Mouse (Mus musculus): ENCODE measurements around the gene Kat7. TPM values are rescaled to one million over a fixed set of nuclear protein-coding genes. Genes with fewer than 3 reads are reported as not detected.

Gene Kat7
- polyA plus RNA-seq, 1 experiment from 2014 or later, result 85.3 TPM

DNA sequence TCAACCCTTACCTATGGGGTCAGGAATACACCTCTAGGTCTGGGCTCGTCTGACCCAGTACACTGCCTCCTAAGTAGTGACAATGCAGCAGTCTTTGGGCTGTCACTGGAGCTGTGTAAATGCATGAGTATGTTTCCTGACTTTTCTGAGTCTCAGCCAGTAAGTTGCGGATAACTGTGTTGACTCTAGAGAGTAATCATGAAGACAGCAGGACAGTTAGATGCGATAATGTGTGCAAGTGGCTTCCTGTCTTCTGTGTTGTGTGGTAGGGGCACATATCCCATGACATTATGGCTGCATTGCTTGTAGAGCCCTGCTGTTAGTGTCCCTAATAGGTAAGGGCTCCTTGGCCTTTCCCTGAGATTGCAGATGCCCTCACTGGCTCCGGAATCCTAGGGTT lies 15.8 kb upstream of the Kat7 start:
- no peak overlapping the region for H3K9ac ChIP-seq (ENCODE audit: low read length)
- no peak for DNase-seq (ENCODE audit: low spot score)
- H3K36me3 ChIP-seq (ENCODE audit: control insufficient read depth, insufficient read depth, low read length), result no peaks in the 10 kb centered on the region
- no peak overlapping the region for H3K4me2 ChIP-seq (ENCODE audit: low read depth, low read length, severe bottlenecking)
- WGBS, result 91% methylated on average over 4 of the region's 4 CpGs
- no peaks in the 10 kb centered on the region for H3K27me3 ChIP-seq (ENCODE audit: control insufficient read depth, insufficient read depth, low read length)
- no peak for ATAC-seq (replicated peaks; ENCODE audit: low FRiP score)
- no peaks in the 10 kb centered on the region for H3K4me1 ChIP-seq (replicated peaks; ENCODE audit: control insufficient read depth, insufficient read depth, low read length)
- H3K27ac ChIP-seq (ENCODE audit: low read depth, low read length), result no peak overlapping the region
- H3K4me3 ChIP-seq (ENCODE audit: low read depth, low read length), result no peak overlapping the region
- H3K9me3 ChIP-seq (ENCODE audit: control insufficient read depth, low read length), result no peaks in the 10 kb centered on the region

DNA sequence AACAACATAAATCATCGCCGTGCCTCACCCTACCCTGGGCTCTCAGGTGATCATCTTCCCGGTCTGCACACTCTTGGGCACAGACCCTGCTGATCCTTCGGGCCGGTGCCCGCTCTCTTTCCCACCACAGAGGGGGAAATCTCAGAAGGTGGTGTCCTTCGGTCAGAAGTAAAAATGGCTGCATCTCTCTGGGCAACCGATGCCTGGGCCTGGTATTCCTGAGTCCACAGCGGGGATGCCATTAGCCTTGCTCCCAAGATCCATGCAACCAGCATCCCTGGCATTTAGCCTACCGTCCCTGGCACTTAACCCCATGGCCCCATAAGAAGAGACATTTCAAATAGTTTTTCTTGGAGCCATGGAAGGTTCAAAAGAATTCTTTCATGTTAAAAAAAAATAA lies 14.1 kb upstream of the Kat7 start:
- H3K9ac ChIP-seq (ENCODE audit: low read length), result no peak overlapping the region
- 87% methylated on average over 10 of the region's 10 CpGs for WGBS
- H3K9me3 ChIP-seq (ENCODE audit: control insufficient read depth, low read length), result no peaks in the 10 kb centered on the region
- H3K4me3 ChIP-seq (ENCODE audit: low read depth, low read length), result no peak overlapping the region
- ATAC-seq (replicated peaks; ENCODE audit: low FRiP score) (no peak), DNase-seq (ENCODE audit: low spot score) (no peak)
- no peaks in the 10 kb centered on the region for H3K4me1 ChIP-seq (replicated peaks; ENCODE audit: control insufficient read depth, insufficient read depth, low read length)
- no peak overlapping the region for H3K27ac ChIP-seq (ENCODE audit: low read depth, low read length)
- H3K4me2 ChIP-seq (ENCODE audit: low read depth, low read length, severe bottlenecking), result no peak overlapping the region
- H3K27me3 ChIP-seq (ENCODE audit: control insufficient read depth, insufficient read depth, low read length), result no peaks in the 10 kb centered on the region
- H3K36me3 ChIP-seq (ENCODE audit: control insufficient read depth, insufficient read depth, low read length), result no peaks in the 10 kb centered on the region

DNA sequence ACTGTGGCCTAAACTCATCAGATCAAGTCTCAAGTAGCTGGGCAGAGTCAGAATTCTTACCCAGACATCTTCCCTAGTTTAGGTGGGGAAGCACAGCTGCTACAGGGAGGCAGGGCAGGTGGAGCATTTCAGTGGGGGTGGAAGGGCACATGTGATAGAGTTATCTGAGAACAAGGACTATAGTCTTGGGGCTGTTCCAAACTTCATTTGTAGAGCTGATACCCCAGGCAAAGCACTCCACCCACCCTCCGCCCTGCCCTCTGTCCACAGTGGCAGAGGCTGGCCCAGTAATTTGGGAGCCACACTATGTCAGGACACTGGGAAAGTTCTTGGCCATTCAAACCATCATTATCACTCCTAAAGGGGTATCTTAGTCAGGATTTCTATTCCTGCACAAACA lies 10.0 kb upstream of the Kat7 start:
- Histone ChIP-seq H3K9ac (ENCODE audit: low read length) (no peak overlapping the region), H3K4me1 (replicated peaks; ENCODE audit: control insufficient read depth, insufficient read depth, low read length) (no peaks in the 10 kb centered on the region), H3K4me3 (ENCODE audit: low read depth, low read length) (no peak overlapping the region), H3K4me2 (ENCODE audit: low read depth, low read length, severe bottlenecking) (no peak overlapping the region), H3K9me3 (ENCODE audit: control insufficient read depth, low read length) (no peaks in the 10 kb centered on the region), H3K27ac (ENCODE audit: low read depth, low read length) (no peak overlapping the region), H3K27me3 (ENCODE audit: control insufficient read depth, insufficient read depth, low read length) (no peaks in the 10 kb centered on the region), H3K36me3 (ENCODE audit: control insufficient read depth, insufficient read depth, low read length) (no peaks in the 10 kb centered on the region)
- no peak for DNase-seq (ENCODE audit: low spot score)
- no peak for ATAC-seq (replicated peaks; ENCODE audit: low FRiP score)
- WGBS, result 100% methylated on average over 1 of the region's 1 CpGs

DNA sequence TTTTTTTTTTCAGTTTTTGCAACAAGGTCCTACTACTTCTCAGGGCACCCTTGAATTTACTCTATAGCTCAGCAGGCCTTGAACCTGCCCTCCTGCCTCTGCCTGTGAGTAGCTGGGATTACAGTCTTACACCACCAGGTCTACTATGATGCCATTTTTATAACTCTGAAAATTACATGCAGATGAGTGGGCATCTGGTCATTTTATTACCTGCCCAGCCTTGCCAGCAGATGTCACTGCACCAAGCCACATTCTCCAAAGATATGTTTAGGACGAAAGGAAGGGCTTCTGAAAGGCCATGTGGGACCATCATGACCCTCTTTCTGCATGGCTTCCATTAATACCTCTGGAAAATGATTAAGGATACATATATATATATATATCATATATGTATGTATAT lies 9.5 kb upstream of the Kat7 start:
- Histone ChIP-seq H3K4me3 (ENCODE audit: low read depth, low read length) (no peak overlapping the region), H3K4me2 (ENCODE audit: low read depth, low read length, severe bottlenecking) (no peak overlapping the region), H3K9ac (ENCODE audit: low read length) (no peak overlapping the region), H3K4me1 (replicated peaks; ENCODE audit: control insufficient read depth, insufficient read depth, low read length) (no peaks in the 10 kb centered on the region), H3K36me3 (ENCODE audit: control insufficient read depth, insufficient read depth, low read length) (no peaks in the 10 kb centered on the region), H3K9me3 (ENCODE audit: control insufficient read depth, low read length) (no peaks in the 10 kb centered on the region), H3K27me3 (ENCODE audit: control insufficient read depth, insufficient read depth, low read length) (no peaks in the 10 kb centered on the region), H3K27ac (ENCODE audit: low read depth, low read length) (no peak overlapping the region)
- DNase-seq (ENCODE audit: low spot score), result no peak
- WGBS, result 66% methylated on average over 1 of the region's 1 CpGs
- no peak for ATAC-seq (replicated peaks; ENCODE audit: low FRiP score)

DNA sequence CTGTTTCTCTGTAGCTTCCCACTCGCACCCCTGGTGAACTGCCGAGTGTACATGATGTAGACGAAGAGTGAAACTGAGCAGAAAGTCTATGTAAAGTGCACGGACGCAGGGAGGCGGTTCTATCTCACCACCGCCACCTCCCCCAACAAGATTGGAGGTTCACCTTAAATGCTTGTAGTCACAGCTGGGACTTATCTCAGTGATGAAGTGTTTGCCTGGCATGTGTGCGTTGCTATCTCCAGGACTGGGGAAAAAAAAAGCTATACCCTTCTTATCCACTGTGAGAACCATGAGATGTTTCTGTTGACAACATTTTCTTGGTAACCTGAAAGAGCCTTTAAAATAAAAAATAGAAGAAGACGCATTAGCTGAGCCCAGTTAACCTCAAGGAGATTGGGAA lies 8.1 kb upstream of the Kat7 start:
- H3K27ac ChIP-seq (ENCODE audit: low read depth, low read length), result no peak overlapping the region
- ATAC-seq (replicated peaks; ENCODE audit: low FRiP score) (no peak), DNase-seq (ENCODE audit: low spot score) (no peak)
- H3K9me3 ChIP-seq (ENCODE audit: control insufficient read depth, low read length), result no peaks in the 10 kb centered on the region
- no peak overlapping the region for H3K4me3 ChIP-seq (ENCODE audit: low read depth, low read length)
- 87% methylated on average over 9 of the region's 9 CpGs for WGBS
- no peaks in the 10 kb centered on the region for H3K27me3 ChIP-seq (ENCODE audit: control insufficient read depth, insufficient read depth, low read length)
- H3K36me3 ChIP-seq (ENCODE audit: control insufficient read depth, insufficient read depth, low read length), result no peaks in the 10 kb centered on the region
- no peak overlapping the region for H3K4me2 ChIP-seq (ENCODE audit: low read depth, low read length, severe bottlenecking)
- no peaks in the 10 kb centered on the region for H3K4me1 ChIP-seq (replicated peaks; ENCODE audit: control insufficient read depth, insufficient read depth, low read length)
- H3K9ac ChIP-seq (ENCODE audit: low read length), result no peak overlapping the region

DNA sequence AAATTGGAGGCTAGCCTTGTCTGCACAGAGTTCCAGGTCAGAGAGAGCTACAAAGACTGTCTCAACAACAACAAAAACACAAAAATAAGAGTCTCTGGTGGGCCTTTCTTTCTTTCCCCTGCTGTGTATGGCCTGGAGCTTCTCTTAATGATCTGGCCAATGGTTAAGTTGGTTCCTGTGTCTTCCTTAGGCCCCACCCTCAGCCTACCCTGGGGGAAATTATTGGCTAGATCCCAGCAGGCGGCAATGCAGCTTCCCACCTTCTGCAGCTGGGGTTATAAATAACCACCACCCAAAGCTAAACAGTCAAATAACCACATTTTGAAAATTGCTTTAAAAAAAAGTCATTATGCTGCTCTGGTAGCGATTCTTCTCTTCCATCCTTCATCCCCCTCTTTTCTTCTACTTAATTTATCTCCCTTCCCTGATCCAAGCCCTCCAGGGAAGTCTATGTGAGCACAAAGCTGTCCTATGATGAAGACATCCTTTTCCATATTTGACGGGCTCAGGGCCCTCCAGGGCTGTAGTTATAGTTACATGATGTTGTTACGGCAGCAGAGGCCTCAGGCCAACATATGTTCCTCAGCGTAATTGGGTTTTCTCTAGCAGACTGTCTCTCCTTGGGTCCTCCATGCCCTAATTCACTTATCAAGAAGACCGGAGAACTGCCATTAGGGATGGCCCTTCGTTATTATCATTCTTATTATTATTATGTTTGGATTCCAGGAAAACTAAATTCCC lies 5.3 kb upstream of the Kat7 start:
- Histone ChIP-seq H3K27ac (ENCODE audit: low read depth, low read length) (no peak overlapping the region), H3K36me3 (ENCODE audit: control insufficient read depth, insufficient read depth, low read length) (no peaks in the 10 kb centered on the region), H3K4me3 (ENCODE audit: low read depth, low read length) (no peak overlapping the region), H3K9me3 (ENCODE audit: control insufficient read depth, low read length) (no peaks in the 10 kb centered on the region), H3K4me2 (ENCODE audit: low read depth, low read length, severe bottlenecking) (no peak overlapping the region), H3K9ac (ENCODE audit: low read length) (no peak overlapping the region), H3K4me1 (replicated peaks; ENCODE audit: control insufficient read depth, insufficient read depth, low read length) (peaks cover 7% of the 10 kb centered on the region; the same call in 1 of the 2 replicates), H3K27me3 (ENCODE audit: control insufficient read depth, insufficient read depth, low read length) (no peaks in the 10 kb centered on the region)
- ATAC-seq (replicated peaks; ENCODE audit: low FRiP score) (no peak), DNase-seq (ENCODE audit: low spot score) (no peak)
- 84% methylated on average over 7 of the region's 7 CpGs for WGBS

DNA sequence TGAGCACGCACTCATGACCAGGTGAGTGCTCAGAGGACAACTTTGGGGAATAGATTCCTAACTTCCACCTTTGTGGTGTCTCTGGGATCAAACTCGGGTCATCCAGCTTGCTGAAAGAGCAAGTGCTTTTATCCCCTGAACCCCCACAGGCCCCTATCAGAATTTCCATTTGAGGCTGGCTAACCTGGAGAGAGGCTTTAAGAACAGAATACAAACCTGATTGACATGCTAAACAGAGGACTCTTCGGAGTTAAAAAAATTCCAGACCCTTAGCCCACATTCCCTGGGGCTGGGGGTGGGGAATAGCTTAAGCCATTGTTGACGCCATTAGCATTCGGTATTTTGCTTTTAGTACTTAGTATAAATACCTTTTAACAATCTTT lies 1.4 kb upstream of the Kat7 start:
- DNase-seq (ENCODE audit: low spot score) (no peak), ATAC-seq (replicated peaks; ENCODE audit: low FRiP score) (no peak)
- no peaks in the 10 kb centered on the region for H3K36me3 ChIP-seq (ENCODE audit: control insufficient read depth, insufficient read depth, low read length)
- peak overlapping the region; percentile 90; the same call in 1 of the 2 replicates for H3K4me3 ChIP-seq (ENCODE audit: low read depth, low read length)
- 14% methylated on average over 5 of the region's 5 CpGs for WGBS
- peak overlapping the region; percentile 79 for H3K4me2 ChIP-seq (ENCODE audit: low read depth, low read length, severe bottlenecking)
- H3K27me3 ChIP-seq (ENCODE audit: control insufficient read depth, insufficient read depth, low read length), result no peaks in the 10 kb centered on the region
- H3K27ac ChIP-seq (ENCODE audit: low read depth, low read length), result no peak overlapping the region
- no peaks in the 10 kb centered on the region for H3K9me3 ChIP-seq (ENCODE audit: control insufficient read depth, low read length)
- H3K4me1 ChIP-seq (replicated peaks; ENCODE audit: control insufficient read depth, insufficient read depth, low read length), result peaks cover 8% of the 10 kb centered on the region; the same call in 1 of the 2 replicates
- H3K9ac ChIP-seq (ENCODE audit: low read length), result no peak overlapping the region

DNA sequence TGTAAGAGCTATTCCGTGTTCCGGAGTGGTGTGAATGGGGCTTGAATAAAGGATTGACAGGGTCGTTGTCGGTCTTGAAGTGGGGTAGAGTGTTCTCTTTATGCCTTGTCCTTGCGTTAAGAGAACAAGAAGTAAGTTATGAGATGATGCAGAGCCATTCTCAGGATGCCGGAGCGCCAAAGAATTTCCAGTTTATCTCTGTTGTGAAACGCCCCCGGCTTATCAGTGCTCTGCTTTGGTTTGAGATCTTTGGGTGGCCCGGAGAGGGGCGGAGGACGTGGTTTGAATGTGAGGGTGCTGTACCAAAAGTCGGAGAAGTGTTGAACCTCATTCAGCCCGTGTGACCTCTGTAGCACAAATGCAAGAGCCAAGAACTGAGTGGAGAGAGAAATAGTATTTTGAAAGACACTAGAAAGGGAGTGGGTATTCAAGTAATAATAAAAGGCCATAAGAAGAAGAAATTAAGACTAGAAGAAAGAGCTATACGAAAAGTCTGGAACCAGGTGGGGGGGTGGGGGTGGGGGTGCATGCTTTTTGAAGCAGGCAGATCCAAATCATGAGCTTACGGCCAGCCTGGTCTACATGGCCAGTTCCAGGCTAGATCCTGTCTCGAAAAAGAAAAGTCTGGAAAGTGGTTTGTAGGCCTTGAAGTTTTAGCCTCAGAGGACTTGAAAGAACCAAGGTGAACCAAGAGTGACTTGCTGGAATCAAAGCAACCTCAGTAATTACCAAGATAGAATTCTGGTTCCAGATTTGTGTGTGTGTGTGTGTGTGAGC lies 790 bp upstream of the Kat7 start:
- no peaks in the 10 kb centered on the region for H3K36me3 ChIP-seq (ENCODE audit: control insufficient read depth, insufficient read depth, low read length)
- peak; percentile 4; the same call in 1 of the 2 replicates for ATAC-seq (replicated peaks; ENCODE audit: low FRiP score)
- WGBS, result 5% methylated on average over 17 of the region's 17 CpGs
- H3K27ac ChIP-seq (ENCODE audit: low read depth, low read length), result peak overlapping the region; percentile 61
- H3K4me2 ChIP-seq (ENCODE audit: low read depth, low read length, severe bottlenecking), result peak overlapping the region; percentile 79
- no peaks in the 10 kb centered on the region for H3K9me3 ChIP-seq (ENCODE audit: control insufficient read depth, low read length)
- H3K4me1 ChIP-seq (replicated peaks; ENCODE audit: control insufficient read depth, insufficient read depth, low read length), result peaks cover 8% of the 10 kb centered on the region; the same call in 1 of the 2 replicates
- H3K9ac ChIP-seq (ENCODE audit: low read length), result peak overlapping the region; percentile 69
- peak; percentile 57 for DNase-seq (ENCODE audit: low spot score)
- H3K4me3 ChIP-seq (ENCODE audit: low read depth, low read length), result peak overlapping the region; percentile 90
- no peaks in the 10 kb centered on the region for H3K27me3 ChIP-seq (ENCODE audit: control insufficient read depth, insufficient read depth, low read length)
